Mouse (Mus musculus) ES-E14 (cell line): ENCODE results near the gene Shisa6. TPM values are rescaled to one million over a fixed set of nuclear protein-coding genes. Genes with fewer than 3 reads are reported as not detected.
"Not testable (repeated sequence)": the region's sequence is repeated elsewhere in the genome, so short reads cannot be mapped to it uniquely, and the experiment has no call there.

ENCODE experiments used
- DNase-seq: peaks from one replicate; pipeline ENCODE4 v3.0.0-alpha.2; 2013; ENCODE audit warnings: low read depth, low spot score
- H3K27ac ChIP-seq: 2 replicates; pipeline ENCODE4 v1.5.1; 2012; ENCODE audit warnings: low read depth, mild to moderate bottlenecking, low read length, moderate library complexity, mixed read lengths; ENCODE audit not compliant: poor library complexity, insufficient read depth, severe bottlenecking
- H3K36me3 ChIP-seq: 2 replicates; pipeline ENCODE4 v1.6.1; 2012; ENCODE audit warnings: mild to moderate bottlenecking, low read length, moderate library complexity, mixed read lengths; ENCODE audit not compliant: control insufficient read depth, poor library complexity, insufficient read depth, severe bottlenecking
- H3K4me1 ChIP-seq, 2 experiments: fragments of 150-350 bp in 1 of 2; sonication (generic) in 1 of 2; 2 replicates each; pipeline ENCODE4 v1.6.1; 2012; ENCODE audit warnings: low read length in 2 of 2, mild to moderate bottlenecking in 1 of 2, mixed read lengths in 1 of 2; ENCODE audit not compliant: control insufficient read depth in 2 of 2, insufficient read depth in 2 of 2, poor library complexity in 1 of 2
- H3K4me3 ChIP-seq, 2 experiments: fragments of 150-350 bp in 1 of 2; sonication (generic) in 1 of 2; 2 replicates each; pipeline ENCODE4 v1.5.1; 2012; ENCODE audit warnings: low read length in 2 of 2, low read depth in 1 of 2, mild to moderate bottlenecking in 1 of 2, mixed read lengths in 1 of 2; ENCODE audit not compliant: insufficient read depth in 1 of 2, poor library complexity in 1 of 2, severe bottlenecking in 1 of 2
- H3K9ac ChIP-seq: 2 replicates; pipeline ENCODE4 v1.6.1; 2012; ENCODE audit warnings: low read depth, mild to moderate bottlenecking, low read length, mixed read lengths; ENCODE audit not compliant: poor library complexity, insufficient read depth, severe bottlenecking
- H3K9me3 ChIP-seq: fragments of 150-350 bp; sonication (generic); 2 replicates; pipeline ENCODE4 v1.6.1; 2012; ENCODE audit warnings: low read depth, mild to moderate bottlenecking, low read length; ENCODE audit not compliant: control insufficient read depth, insufficient read depth
- CHD2 ChIP-seq: IDR thresholded peaks from 2 replicates; pipeline ENCODE4 v1.6.1; 2014; ENCODE audit warnings: mild to moderate bottlenecking, low read depth, low read length, inconsistent platforms
- HCFC1 ChIP-seq: IDR thresholded peaks from 2 replicates; pipeline ENCODE4 v1.6.1; 2012; ENCODE audit warnings: low read length, inconsistent platforms, borderline replicate concordance; ENCODE audit not compliant: insufficient read depth
- MAFK ChIP-seq: IDR thresholded peaks from 2 replicates; pipeline ENCODE4 v1.6.1; 2014; ENCODE audit warnings: mild to moderate bottlenecking, low read depth, low read length, inconsistent platforms; ENCODE audit not compliant: insufficient read depth
- ZC3H11A ChIP-seq: IDR thresholded peaks from 2 replicates; pipeline ENCODE4 v1.6.1; 2012; ENCODE audit warnings: low read depth, mild to moderate bottlenecking, inconsistent platforms, low read length, borderline replicate concordance
- ZNF384 ChIP-seq: IDR thresholded peaks from 2 replicates; pipeline ENCODE4 v1.6.1; 2012; ENCODE audit warnings: low read depth, low read length, inconsistent platforms
- in situ Hi-C, 2 experiments: fragments of 600-800 bp; cut with MboI; formaldehyde crosslinking; loops; one replicate each; pipeline ENCODE4 v1.15.1; 2025; ENCODE audit warnings: low sequenced_read_pairs in 2 of 2, inconsistent platforms in 1 of 2; ENCODE audit not compliant: unreplicated experiment in 2 of 2
- total RNA-seq: library from RNA; depleted of rRNA; stranded (reverse); fragments of 300-350 nt; gene quantifications from 2 replicates; pipeline ENCODE4 v1.2.3, GENCODE M21; 2012

The Shisa6 gene
- total RNA-seq, 1 experiment, result 0.09 TPM

GRCm38 (mm10) chr11:66442631-66443030, 83.1 kb downstream of the Shisa6 start:
- in situ Hi-C loops, result no loop called here
- no peaks in the 10 kb centered on the region for H3K36me3 ChIP-seq
- TF ChIP-seq MAFK (no peak), ZNF384 (no peak), ZC3H11A (no peak), CHD2 (no peak), HCFC1 (no peak)
- no peak overlapping the region for H3K27ac ChIP-seq
- no peak overlapping the region for H3K9ac ChIP-seq
- no peak for DNase-seq
- no peaks in the 10 kb centered on the region for H3K9me3 ChIP-seq
- H3K4me3 ChIP-seq, result no peak overlapping the region
- no peaks in the 10 kb centered on the region for H3K4me1 ChIP-seq

- Histone ChIP-seq H3K4me3 (no peak overlapping the region), H3K9me3 (no peaks in the 10 kb centered on the region), H3K4me1 (no peaks in the 10 kb centered on the region), H3K9ac (no peak overlapping the region), H3K27ac (no peak overlapping the region), H3K36me3 (no peaks in the 10 kb centered on the region)
- TF ChIP-seq MAFK (no peak), HCFC1 (no peak), ZC3H11A (no peak), CHD2 (no peak), ZNF384 (no peak)
- in situ Hi-C loops, result no loop called here
- DNase-seq, result no peak
These were observed 99.6 kb downstream of the Shisa6 start for GRCm38 (mm10) chr11:66426129-66426528.

DNA sequence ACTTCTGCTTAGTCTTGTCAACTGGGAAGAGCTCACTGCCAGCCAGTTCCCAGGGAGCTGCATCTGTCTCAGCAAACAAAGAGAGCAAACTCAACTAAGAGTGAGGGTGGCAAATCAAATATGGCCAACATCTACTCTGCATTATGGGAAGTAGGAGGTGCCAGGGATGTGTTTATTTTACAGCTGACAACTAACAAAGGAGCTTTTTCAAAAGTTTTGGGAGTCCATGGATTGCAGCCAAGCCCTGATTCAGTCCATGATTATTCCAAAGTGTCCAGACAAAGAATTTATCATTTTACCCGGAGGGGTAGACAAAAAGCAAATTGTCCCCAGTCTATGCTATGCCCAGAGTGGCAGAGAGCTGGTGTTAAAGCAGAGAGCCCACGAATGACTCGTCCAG, 107.5 kb downstream of the Shisa6 start:
- no peak overlapping the region for H3K27ac ChIP-seq
- in situ Hi-C loops, result no loop called here
- H3K9ac ChIP-seq, result no peak overlapping the region
- TF ChIP-seq HCFC1 (no peak), MAFK (no peak), CHD2 (no peak), ZC3H11A (no peak), ZNF384 (no peak)
- DNase-seq, result no peak
- H3K4me1 ChIP-seq, result no peaks in the 10 kb centered on the region
- no peaks in the 10 kb centered on the region for H3K9me3 ChIP-seq
- no peak overlapping the region for H3K4me3 ChIP-seq
- H3K36me3 ChIP-seq, result no peaks in the 10 kb centered on the region

DNA sequence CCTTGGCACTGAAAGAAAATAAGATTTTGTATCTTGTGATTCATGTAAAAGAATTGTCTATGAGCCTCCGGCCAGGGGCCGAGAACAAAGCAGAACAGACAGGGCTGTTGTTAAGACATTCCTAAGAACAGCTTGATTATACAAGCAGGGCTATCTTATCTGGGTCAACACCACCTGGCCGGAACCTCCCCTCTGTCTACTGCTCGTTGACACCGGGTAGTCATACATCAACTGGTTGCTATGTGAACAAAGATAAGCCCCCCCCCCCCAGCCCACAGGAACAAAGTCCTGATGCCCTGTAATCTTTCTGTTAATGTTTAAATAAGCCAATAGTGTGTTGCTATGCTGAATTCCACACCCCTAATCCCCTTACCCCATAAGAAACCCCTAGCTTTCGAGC, 117.0 kb downstream of the Shisa6 start:
- H3K4me3 ChIP-seq, H3K9me3 ChIP-seq, DNase-seq, H3K4me1 ChIP-seq, H3K36me3 ChIP-seq, H3K27ac ChIP-seq, in situ Hi-C loops, H3K9ac ChIP-seq: not testable (repeated sequence)

DNA sequence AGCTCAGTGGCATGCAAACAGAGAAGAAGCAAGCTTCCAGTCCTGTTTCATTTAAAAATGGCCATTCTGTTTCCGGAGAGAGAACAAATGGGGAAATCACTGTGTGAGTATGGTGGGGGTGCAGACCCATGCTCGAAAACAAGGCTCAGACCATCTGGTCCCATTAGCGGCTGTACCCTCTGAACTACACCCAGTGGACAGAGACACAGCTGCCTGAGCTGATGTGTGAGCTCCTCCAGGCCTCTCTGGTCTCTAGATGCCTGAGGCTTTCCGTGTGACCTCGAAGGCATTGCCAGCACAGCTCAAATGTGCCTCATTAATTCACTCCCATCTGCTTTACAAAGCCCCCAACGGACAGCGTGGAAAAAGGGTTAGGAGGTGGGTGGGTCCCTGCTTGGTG, 125.7 kb downstream of the Shisa6 start:
- Histone ChIP-seq H3K9me3 (no peaks in the 10 kb centered on the region), H3K4me3 (no peak overlapping the region), H3K9ac (no peak overlapping the region), H3K36me3 (no peaks in the 10 kb centered on the region), H3K27ac (no peak overlapping the region), H3K4me1 (no peaks in the 10 kb centered on the region)
- DNase-seq, result no peak
- in situ Hi-C loops, result no loop called here
- TF ChIP-seq HCFC1, result no peak
- TF ChIP-seq ZC3H11A, result no peak
- no peak for TF ChIP-seq ZNF384
- no peak for TF ChIP-seq CHD2
- TF ChIP-seq MAFK, result no peak
